Mouse (Mus musculus) CH12.LX (cell line): ENCODE measurements at regions not wholly inside any gene's neighbourhood (a gene's known extent, or its start where the extent isn't known, plus 50 kb on each side); places are given as distances from the start of the nearest gene placed in this dataset.

ENCODE experiments used
- DNase-seq: peaks from one replicate; pipeline ENCODE4 v3.0.0-alpha.2; 2013; ENCODE audit errors: extremely low read depth
- H3K27ac ChIP-seq: 2 replicates; pipeline ENCODE4 v1.5.1; 2012; ENCODE audit warnings: low read depth, mild to moderate bottlenecking, control low read depth, moderate library complexity; ENCODE audit not compliant: insufficient read depth
- H3K27me3 ChIP-seq: replicated peaks from 2 replicates; pipeline ENCODE3; 2012; ENCODE audit warnings: inconsistent platforms
- H3K36me3 ChIP-seq, 2 experiments: replicated peaks in 1 of 2; 2 replicates each; pipeline versions ENCODE3 to v1.6.1; 2012; ENCODE audit warnings: inconsistent platforms in 1 of 2, low read length in 1 of 2, mild to moderate bottlenecking in 1 of 2, mixed read lengths in 1 of 2, moderate library complexity in 1 of 2; ENCODE audit not compliant: control insufficient read depth in 1 of 2, insufficient read depth in 1 of 2
- H3K4me1 ChIP-seq, 2 experiments: 2 replicates each; pipeline ENCODE4 v1.6.1; 2012; ENCODE audit warnings: inconsistent platforms in 1 of 2, moderate library complexity in 1 of 2; ENCODE audit not compliant: insufficient read depth in 2 of 2, control insufficient read depth in 1 of 2
- H3K4me2 ChIP-seq: 2 replicates; pipeline ENCODE4 v1.6.1; 2012; ENCODE audit warnings: low read depth, mild to moderate bottlenecking, control low read depth; ENCODE audit not compliant: poor library complexity, insufficient read depth, severe bottlenecking
- H3K4me3 ChIP-seq, 3 experiments: fragments of 150-350 bp in 1 of 3; sonication (generic) in 1 of 3; replicated peaks in 1 of 3; 2 replicates each; pipeline versions ENCODE3 to v1.5.1; 2011 to 2012; ENCODE audit warnings: low read depth in 2 of 3, low read length in 2 of 3, mild to moderate bottlenecking in 2 of 3, moderate library complexity in 2 of 3, control low read depth in 1 of 3, improper control_type of control experiment in 1 of 3, inconsistent platforms in 1 of 3, mixed read lengths in 1 of 3; ENCODE audit not compliant: poor library complexity in 1 of 3
- H3K79me2 ChIP-seq: replicated peaks from 2 replicates; pipeline ENCODE4 v1.6.1; 2012; ENCODE audit warnings: mild to moderate bottlenecking, moderate library complexity; ENCODE audit not compliant: control insufficient read depth, poor library complexity, insufficient read depth, severe bottlenecking; ENCODE audit errors: extremely low read depth
- H3K9ac ChIP-seq: 2 replicates; pipeline ENCODE4 v1.6.1; 2012; ENCODE audit warnings: low read depth, mild to moderate bottlenecking, control low read depth, moderate library complexity; ENCODE audit not compliant: insufficient read depth
- H3K9me3 ChIP-seq: replicated peaks from 2 replicates; pipeline ENCODE3; 2012; ENCODE audit warnings: low read length, inconsistent platforms, mixed read lengths
- BHLHE40 ChIP-seq: IDR thresholded peaks from 2 replicates; pipeline ENCODE4 v1.6.1; 2011; ENCODE audit warnings: mild to moderate bottlenecking, low read depth, low read length, improper control_type of control experiment
- CHD1 ChIP-seq: IDR thresholded peaks from 2 replicates; pipeline ENCODE4 v1.6.1; 2012; ENCODE audit warnings: low read depth, low read length, improper control_type of control experiment, inconsistent platforms
- CHD2 ChIP-seq: IDR thresholded peaks from 2 replicates; pipeline ENCODE4 v1.6.1; 2011; ENCODE audit warnings: low read length, improper control_type of control experiment
- E2F4 ChIP-seq: IDR thresholded peaks from 2 replicates; pipeline ENCODE4 v1.6.1; 2011; ENCODE audit warnings: low read depth, low read length, improper control_type of control experiment; ENCODE audit not compliant: insufficient replicate concordance
- ELF1 ChIP-seq: IDR thresholded peaks from 2 replicates; pipeline ENCODE4 v1.6.1; 2014; ENCODE audit warnings: low read depth, mild to moderate bottlenecking, inconsistent platforms, low read length, improper control_type of control experiment
- EP300 ChIP-seq: IDR thresholded peaks from 2 replicates; pipeline ENCODE4 v1.6.1; 2011; ENCODE audit warnings: low read length, improper control_type of control experiment
- ETS1 ChIP-seq: conservative IDR thresholded peaks from 2 replicates; pipeline ENCODE4 v1.6.1; 2012; ENCODE audit warnings: low read depth, mild to moderate bottlenecking, inconsistent platforms, low read length, improper control_type of control experiment, moderate library complexity
- GABPA ChIP-seq: IDR thresholded peaks from 2 replicates; pipeline ENCODE4 v1.6.1; 2012; ENCODE audit warnings: low read depth, low read length, improper control_type of control experiment, inconsistent platforms; ENCODE audit not compliant: insufficient replicate concordance
- HCFC1 ChIP-seq: IDR thresholded peaks from 2 replicates; pipeline ENCODE4 v1.6.1; 2012; ENCODE audit warnings: low read depth, mild to moderate bottlenecking, inconsistent platforms, low read length, improper control_type of control experiment
- JUN ChIP-seq: IDR thresholded peaks from 2 replicates; pipeline ENCODE4 v1.6.1; 2011; ENCODE audit warnings: low read depth, mild to moderate bottlenecking, low read length, improper control_type of control experiment, moderate library complexity; ENCODE audit not compliant: insufficient read depth
- KAT2A ChIP-seq: IDR thresholded peaks from 2 replicates; pipeline ENCODE4 v1.6.1; 2012; ENCODE audit warnings: low read length, improper control_type of control experiment, inconsistent platforms; ENCODE audit not compliant: insufficient replicate concordance
- MAZ ChIP-seq: IDR thresholded peaks from 2 replicates; pipeline ENCODE4 v1.6.1; 2012; ENCODE audit warnings: low read depth, mild to moderate bottlenecking, inconsistent platforms, low read length, improper control_type of control experiment, moderate library complexity
- MEF2A ChIP-seq: IDR thresholded peaks from 2 replicates; pipeline ENCODE4 v1.6.1; 2014; ENCODE audit warnings: low read depth, mild to moderate bottlenecking, inconsistent platforms, low read length, improper control_type of control experiment, borderline replicate concordance
- NELFE ChIP-seq: IDR thresholded peaks from 2 replicates; pipeline ENCODE4 v1.6.1; 2011; ENCODE audit warnings: low read depth, low read length, improper control_type of control experiment
- PAX5 ChIP-seq: IDR thresholded peaks from 2 replicates; pipeline ENCODE4 v1.6.1; 2012; ENCODE audit warnings: low read length, inconsistent platforms, mixed read lengths
- POLR2AphosphoS2 ChIP-seq: IDR thresholded peaks from 2 replicates; pipeline ENCODE4 v1.6.1; 2011; ENCODE audit warnings: low read depth, low read length, improper control_type of control experiment
- RAD21 ChIP-seq: IDR thresholded peaks from 2 replicates; pipeline ENCODE4 v1.6.1; 2011; ENCODE audit warnings: low read depth, mild to moderate bottlenecking, low read length, improper control_type of control experiment, moderate library complexity
- RCOR1 ChIP-seq: conservative IDR thresholded peaks from 2 replicates; pipeline ENCODE4 v1.6.1; 2012; ENCODE audit warnings: low read depth, mild to moderate bottlenecking, inconsistent platforms, low read length, improper control_type of control experiment
- SIN3A ChIP-seq: IDR thresholded peaks from 2 replicates; pipeline ENCODE4 v1.6.1; 2012; ENCODE audit warnings: low read length, improper control_type of control experiment, inconsistent platforms
- TCF12 ChIP-seq: IDR thresholded peaks from 2 replicates; pipeline ENCODE4 v1.6.1; 2014; ENCODE audit warnings: low read depth, mild to moderate bottlenecking, inconsistent platforms, low read length, improper control_type of control experiment
- USF1 ChIP-seq: IDR thresholded peaks from 2 replicates; pipeline ENCODE4 v1.6.1; 2014; ENCODE audit warnings: low read depth, mild to moderate bottlenecking, inconsistent platforms, low read length, improper control_type of control experiment
- USF2 ChIP-seq: conservative IDR thresholded peaks from 2 replicates; pipeline ENCODE4 v1.6.1; 2011; ENCODE audit warnings: low read depth, low read length, improper control_type of control experiment
- ZC3H11A ChIP-seq: IDR thresholded peaks from 2 replicates; pipeline ENCODE4 v1.6.1; 2012; ENCODE audit warnings: low read depth, mild to moderate bottlenecking, inconsistent platforms, low read length, improper control_type of control experiment
- ZKSCAN1 ChIP-seq: IDR thresholded peaks from 2 replicates; pipeline ENCODE4 v1.6.1; 2012; ENCODE audit warnings: low read depth, inconsistent platforms, low read length, improper control_type of control experiment, borderline replicate concordance
- ZMIZ1 ChIP-seq: IDR thresholded peaks from 2 replicates; pipeline ENCODE4 v1.6.1; 2012; ENCODE audit warnings: low read depth, mild to moderate bottlenecking, inconsistent platforms, low read length, improper control_type of control experiment
- dilution Hi-C: fragments of 300-500 bp; cut with MboI; formaldehyde crosslinking; loops from 2 replicates; pipeline ENCODE4 v1.14.3; 2020; ENCODE audit warnings: low sequenced_read_pairs; ENCODE audit not compliant: extremely low pct_unique_long_range_greater_than_20kb, extremely low pct_ligation_motif_present
- in situ Hi-C: fragments of 300-500 bp; cut with MboI; formaldehyde crosslinking; loops from 3 replicates; pipeline ENCODE4 v1.14.3; 2019; ENCODE audit warnings: low sequenced_read_pairs, low pct_ligation_motif_present, low pct_unique_long_range_greater_than_20kb, mixed read lengths

- H3K4me3 ChIP-seq = no peak overlapping the region
- no peak overlapping the region for H3K27ac ChIP-seq
- in situ Hi-C loops = no loop called here
- H3K36me3 ChIP-seq = no peaks in the 10 kb centered on the region
- H3K9me3 ChIP-seq = no peaks in the 10 kb centered on the region
- no peak overlapping the region for H3K9ac ChIP-seq
- dilution Hi-C loops = no loop called here
- no peaks in the 10 kb centered on the region for H3K4me1 ChIP-seq
- no peaks in the 10 kb centered on the region for H3K79me2 ChIP-seq
- no peaks in the 10 kb centered on the region for H3K27me3 ChIP-seq
- DNase-seq = no peak
- no peak overlapping the region for H3K4me2 ChIP-seq
- TF ChIP-seq HCFC1 (no peak), CHD2 (no peak), ZKSCAN1 (no peak), ZMIZ1 (no peak), MEF2A (no peak), CHD1 (no peak), POLR2AphosphoS2 (no peak), GABPA (no peak), ETS1 (no peak), TCF12 (no peak), E2F4 (no peak), RAD21 (no peak), RCOR1 (no peak), USF2 (no peak), PAX5 (no peak), KAT2A (no peak), NELFE (no peak), ZC3H11A (no peak), BHLHE40 (no peak)
Observed at GRCm38 (mm10) chr9:5118584-5118983, 179.7 kb upstream of the Casp1 start.

GRCm38 (mm10) chr9:5121144-5121821 lies 177.0 kb upstream of the Casp1 start:
- Histone ChIP-seq H3K4me3 (no peak overlapping the region), H3K27me3 (no peaks in the 10 kb centered on the region), H3K79me2 (no peaks in the 10 kb centered on the region), H3K9ac (no peak overlapping the region), H3K4me1 (no peaks in the 10 kb centered on the region), H3K36me3 (no peaks in the 10 kb centered on the region), H3K27ac (no peak overlapping the region), H3K9me3 (no peaks in the 10 kb centered on the region), H3K4me2 (no peak overlapping the region)
- TF ChIP-seq E2F4 = no peak
- no peak for TF ChIP-seq EP300
- no peak for TF ChIP-seq JUN
- TF ChIP-seq NELFE = no peak
- TF ChIP-seq SIN3A = no peak
- no peak for TF ChIP-seq BHLHE40
- no peak for TF ChIP-seq ELF1
- no peak for TF ChIP-seq USF1
- TF ChIP-seq ZKSCAN1 = no peak
- no peak for TF ChIP-seq ZC3H11A
- TF ChIP-seq MEF2A = no peak
- TF ChIP-seq MAZ = no peak
- TF ChIP-seq ZMIZ1 = no peak
- in situ Hi-C loops (no loop called here), dilution Hi-C loops (no loop called here)
- DNase-seq = no peak
